Mouse (Mus musculus) lung, adult 2 months (tissue): ENCODE results near the gene Syt11. TPM values are rescaled to one million over a fixed set of nuclear protein-coding genes. Genes with fewer than 3 reads are reported as not detected.
A peak's percentile ranks its signal among the peaks of the same experiment; 100 is the strongest.
"Not testable (repeated sequence)": the region's sequence is repeated elsewhere in the genome, so short reads cannot be mapped to it uniquely, and the experiment has no call there.

Experiments used
- DNase-seq: peaks from one replicate; pipeline ENCODE4 v3.0.0; 2022
- H3K4me1 ChIP-seq: fragments of 200-500 bp; 2 replicates; pipeline ENCODE4 v1.6.1; 2011; ENCODE audit warnings: low read length; ENCODE audit not compliant: control insufficient read depth, insufficient read depth
- H3K4me3 ChIP-seq: fragments of 200-500 bp; replicated peaks from 2 replicates; pipeline ENCODE3; 2011; ENCODE audit warnings: low read depth, mild to moderate bottlenecking, control low read depth, low read length; ENCODE audit errors: extremely low read depth
- CTCF ChIP-seq: fragments of 200-500 bp; IDR thresholded peaks from 2 replicates; pipeline ENCODE4 v1.5.1; 2011; ENCODE audit warnings: mild to moderate bottlenecking, low read length, control low read depth; ENCODE audit not compliant: insufficient read depth
- POLR2A ChIP-seq: fragments of 200-500 bp; IDR thresholded peaks from 2 replicates; pipeline ENCODE4 v1.6.1; 2011; ENCODE audit warnings: low read depth, mild to moderate bottlenecking, control low read depth, low read length, borderline replicate concordance; ENCODE audit errors: extremely low read depth
- WGBS: fragments of 180-500 bp; shearing (Covaris S2); methylation state at CpG from one replicate; pipeline ENCODE4 v1.1.7; 2018; 5-methylcytosine and 5-hydroxymethylcytosine counted together
- polyA plus RNA-seq: library from polyadenylated mRNA; depleted of rRNA; stranded (reverse); fragments of >200 nt; gene quantifications from 2 replicates; pipeline ENCODE4 v1.2.3, GENCODE M21; 2012

Syt11 gene
- polyA plus RNA-seq, 1 experiment = 8.4 TPM

- Histone ChIP-seq H3K4me1 (no peaks in the 10 kb centered on the region), H3K4me3 (no peak overlapping the region)
- 58% methylated on average over 2 of the region's 2 CpGs for WGBS
- TF ChIP-seq POLR2A (no peak), CTCF (no peak)
- no peak for DNase-seq
Measured at GRCm38 (mm10) chr3:88736556-88736955, 38.4 kb downstream of the Syt11 start.

DNA sequence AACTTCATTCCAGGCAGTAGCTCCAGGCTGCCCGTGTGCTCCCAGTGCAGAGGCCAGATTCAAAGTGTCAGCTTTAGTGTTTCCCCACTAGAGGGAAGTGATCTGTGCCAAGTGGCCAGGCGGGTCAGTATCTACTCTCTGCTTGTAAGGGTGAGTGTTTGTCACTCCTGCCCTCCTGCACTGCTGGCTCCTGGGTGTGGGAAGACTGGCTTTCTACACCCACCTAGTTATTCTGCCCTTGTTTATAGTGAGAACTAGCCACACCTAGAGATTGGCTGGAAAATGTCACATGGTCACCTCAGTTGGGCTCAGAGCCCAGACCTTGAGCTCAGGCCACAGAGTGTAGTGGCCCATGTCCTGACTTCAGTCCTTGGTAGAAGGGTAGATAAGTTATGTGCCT lies 55.9 kb downstream of the Syt11 start:
- peak; percentile 70; the same call in 1 of the 2 replicates for TF ChIP-seq POLR2A
- TF ChIP-seq CTCF = peak; percentile 28; the same call in 1 of the 2 replicates
- no peak overlapping the region for H3K4me3 ChIP-seq
- peak; percentile 52 for DNase-seq
- H3K4me1 ChIP-seq = peaks cover 16% of the 10 kb centered on the region
- 12% methylated on average over 2 of the region's 2 CpGs for WGBS

GRCm38 (mm10) chr3:88717831-88718230 lies 57.1 kb downstream of the Syt11 start:
- WGBS = 4% methylated on average over 1 of the region's 1 CpGs
- peak overlapping the region; percentile 4 for H3K4me3 ChIP-seq
- no peak for DNase-seq
- peaks cover 16% of the 10 kb centered on the region for H3K4me1 ChIP-seq
- TF ChIP-seq CTCF (no peak), POLR2A (no peak)

- H3K4me1 ChIP-seq = peaks cover 16% of the 10 kb centered on the region
- DNase-seq = peak; percentile 50
- TF ChIP-seq POLR2A = no peak
- no peak for TF ChIP-seq CTCF
- 3% methylated on average over 9 of the region's 9 CpGs for WGBS
- peak overlapping the region; percentile 83 for H3K4me3 ChIP-seq
Measured at GRCm38 (mm10) chr3:88717198-88717798, 57.7 kb downstream of the Syt11 start.

DNA sequence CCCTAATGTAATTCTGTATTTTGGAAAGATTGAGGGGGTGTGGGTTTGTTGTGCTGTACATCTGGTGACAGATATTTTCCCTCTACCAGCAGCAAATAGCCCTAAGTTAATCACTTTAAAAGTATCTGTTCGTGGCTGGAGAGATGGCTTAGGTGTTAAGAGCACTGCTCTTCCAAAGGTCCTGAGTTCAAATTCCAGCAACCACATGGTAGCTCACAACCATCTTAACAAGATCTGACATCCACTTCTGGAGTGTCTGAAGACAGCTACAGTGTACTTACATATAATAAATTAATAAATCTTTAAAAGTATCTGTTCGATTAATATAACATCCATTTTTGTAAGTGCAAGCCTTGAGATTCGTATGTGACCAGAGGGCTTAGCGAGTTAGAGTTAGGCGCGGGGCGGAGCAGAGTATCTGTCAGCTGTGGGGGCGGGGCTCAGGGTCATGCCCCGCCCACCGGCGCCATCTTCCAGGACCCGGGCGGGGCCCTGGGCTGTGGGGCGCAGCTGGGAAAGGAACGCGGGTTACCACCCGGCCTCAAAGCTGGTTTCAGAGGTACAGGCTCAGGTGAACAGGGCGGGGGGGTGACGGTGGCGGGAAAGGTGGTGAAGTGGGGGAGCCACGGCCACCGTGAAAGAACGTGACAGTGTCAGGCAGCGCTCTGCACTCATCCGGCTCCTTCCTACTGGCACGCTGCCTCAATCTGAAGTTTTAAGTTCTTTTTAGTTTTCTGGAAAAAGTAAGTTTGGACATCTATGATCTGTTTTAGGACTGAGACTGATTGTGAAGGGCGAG lies 58.4 kb downstream of the Syt11 start, which contains the start of gene Rit1:
Gene Rit1 (plus strand): TSS at position 440 of the 799 bp plus-strand sequence.
- peaks cover 16% of the 10 kb centered on the region for H3K4me1 ChIP-seq
- DNase-seq = peak; percentile 82
- TF ChIP-seq POLR2A (peak; percentile 81), CTCF (no peak)
- WGBS = 1% methylated on average over 27 of the region's 27 CpGs
- H3K4me3 ChIP-seq = peak within 1 kb of the TSS; percentile 83

GRCm38 (mm10) chr3:88715716-88716115 lies 59.2 kb downstream of the Syt11 start:
- 89% methylated on average over 5 of the region's 5 CpGs for WGBS
- peaks cover 16% of the 10 kb centered on the region for H3K4me1 ChIP-seq
- not testable (repeated sequence) for DNase-seq, H3K4me3 ChIP-seq

DNA sequence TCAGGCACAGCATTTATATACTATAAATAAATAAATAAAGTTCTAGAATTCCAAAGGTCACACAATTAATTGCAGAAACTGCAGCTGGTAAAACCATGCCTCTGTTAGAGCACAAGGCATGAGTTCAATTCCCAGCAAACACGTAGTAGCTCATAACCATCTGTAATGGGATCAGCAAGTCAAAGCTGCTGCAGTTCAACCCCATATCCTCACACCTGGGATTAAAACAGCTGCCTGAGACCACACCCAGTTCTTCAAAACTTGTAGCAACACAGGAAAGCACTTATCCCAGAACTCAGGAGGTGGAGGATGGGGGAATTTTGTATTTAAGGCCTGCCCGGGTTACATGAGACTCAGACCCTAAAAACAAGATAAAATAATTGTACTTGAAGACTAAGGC lies 60.2 kb downstream of the Syt11 start:
- Histone ChIP-seq H3K4me1 (peaks cover 16% of the 10 kb centered on the region), H3K4me3 (no peak overlapping the region)
- WGBS = 72% methylated on average over 2 of the region's 2 CpGs
- no peak for TF ChIP-seq POLR2A
- TF ChIP-seq CTCF = no peak
- no peak for DNase-seq

DNA sequence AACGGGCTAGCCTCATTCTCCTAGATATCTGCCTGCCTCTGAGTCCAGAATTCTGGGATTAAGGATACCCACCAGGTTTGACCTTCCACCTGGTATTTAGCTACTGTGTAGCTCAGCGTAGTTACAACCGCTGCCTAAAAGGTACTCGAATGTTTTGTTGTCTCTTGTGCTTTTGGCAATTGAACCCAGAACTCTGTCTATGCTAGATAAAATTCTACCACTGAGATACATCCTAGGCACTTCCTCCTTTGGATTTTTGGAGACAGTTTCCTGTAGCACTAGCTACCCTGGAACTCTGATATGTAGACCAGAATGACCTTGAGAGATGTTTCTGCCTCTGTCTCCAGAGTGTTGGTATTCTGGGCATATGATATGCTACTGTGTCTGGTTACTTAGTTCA lies 61.3 kb downstream of the Syt11 start:
- Histone ChIP-seq H3K4me1 (peaks cover 6% of the 10 kb centered on the region), H3K4me3 (no peak overlapping the region)
- DNase-seq = no peak
- no peak for TF ChIP-seq POLR2A
- TF ChIP-seq CTCF = no peak
- WGBS = 92% methylated on average over 4 of the region's 4 CpGs

- WGBS = 53% methylated on average over 3 of the region's 3 CpGs
- no peak overlapping the region for H3K4me3 ChIP-seq
- no peaks in the 10 kb centered on the region for H3K4me1 ChIP-seq
- DNase-seq = no peak
- no peak for TF ChIP-seq POLR2A
- TF ChIP-seq CTCF = no peak
Measured at GRCm38 (mm10) chr3:88701222-88701621, 73.7 kb downstream of the Syt11 start.

- 82% methylated on average over 3 of the region's 3 CpGs for WGBS
- TF ChIP-seq POLR2A (no peak), CTCF (no peak)
- DNase-seq = no peak
- no peak overlapping the region for H3K4me3 ChIP-seq
- H3K4me1 ChIP-seq = no peaks in the 10 kb centered on the region
Measured at GRCm38 (mm10) chr3:88700247-88700646, 74.7 kb downstream of the Syt11 start.
